Comparison of ENCODE assay signal across 9 mouse cellular contexts in the genomic region with DNA sequence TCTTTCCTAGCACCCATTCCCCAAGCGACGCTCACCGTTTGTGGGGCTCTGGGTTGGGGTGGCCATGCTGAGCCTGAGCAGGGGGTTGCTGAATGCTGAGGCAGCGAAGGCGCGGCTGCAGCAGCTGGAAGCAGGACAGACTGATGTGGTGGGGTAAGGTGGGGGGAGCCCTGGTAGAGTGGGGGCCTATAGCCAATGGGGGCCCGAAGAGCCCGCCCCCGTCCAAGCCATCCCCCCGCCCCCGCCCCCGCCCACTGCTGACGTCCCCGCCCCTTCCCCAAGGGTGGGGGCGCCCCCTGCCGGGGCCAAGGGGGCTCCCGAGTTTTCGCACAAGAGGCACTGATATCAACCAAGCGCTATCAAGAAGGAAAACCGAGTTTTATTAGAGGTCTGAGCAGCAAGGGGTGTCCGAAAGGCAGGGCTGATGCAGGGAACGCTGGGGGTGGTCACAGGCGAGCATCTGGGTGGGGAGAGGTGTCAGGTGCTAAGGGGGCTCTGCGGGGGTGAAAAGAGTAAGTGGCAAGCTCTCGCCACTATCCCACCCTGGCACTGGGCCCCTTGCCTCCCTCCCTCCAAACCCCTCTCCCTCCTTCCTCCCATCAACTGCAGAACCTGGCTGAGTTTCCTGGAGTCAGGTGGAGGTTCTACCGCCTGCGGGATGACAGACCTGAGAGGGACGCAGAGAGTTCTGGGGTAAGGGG. TPM values are rescaled to one million over a fixed set of nuclear protein-coding genes. Genes with fewer than 3 reads are reported as not detected.
A peak's percentile ranks its signal among the peaks of the same experiment; 100 is the strongest.
DNase-seq lines count a peak whose midpoint lies in the region; ATAC-seq lines count a peak whose summit lies in the region.
"Had no signal": no experiment of that assay in that cellular context is flagged by ENCODE, and none has a peak within 500 bp of the region (broad histone marks: within the 10 kb centered on the region; RNA-seq: fewer than 3 reads in every experiment).

A gene (minus strand): TSS at position 147 of the 701 bp plus-strand sequence.

- DNase-seq in frontal cortex, adult 2 months (ENCODE audit: extremely low spot score in 1 of 2, low spot score in 1 of 2) = no peak
- DNase-seq in frontal cortex, postnatal 25 days (ENCODE audit: low spot score in 2 of 2) = no peak
- peak; percentile 50 for DNase-seq in right cerebral cortex, postnatal 14 days
- no peak for DNase-seq in right cerebral cortex, postnatal 36 days (ENCODE audit: low spot score in 2 of 2)
- no peak for DNase-seq in midbrain, embryonic 11.5 days (ENCODE audit: low spot score, missing footprints)
- no peak for DNase-seq in gastrocnemius, postnatal 36 days
- no peak for DNase-seq in spleen, postnatal 14 days (ENCODE audit: low spot score in 2 of 2)

- H3K27ac ChIP-seq in hindbrain, embryonic 16.5 days (ENCODE audit: low read depth, low read length) = peak within 1 kb of the TSS; percentile 68
- H3K27ac ChIP-seq in midbrain, embryonic 11.5 days (ENCODE audit: low read depth, low read length) = no peak within 1 kb of the TSS

- H3K9me3 ChIP-seq in hindbrain, embryonic 16.5 days (ENCODE audit: control insufficient read depth, low read length) = no peaks in the 10 kb centered on the region
- no peaks in the 10 kb centered on the region for H3K9me3 ChIP-seq in midbrain, embryonic 11.5 days (ENCODE audit: control insufficient read depth, low read length)

- peak within 1 kb of the TSS; percentile 52 for H3K4me3 ChIP-seq in hindbrain, embryonic 16.5 days (ENCODE audit: low read length)
- peak within 1 kb of the TSS; percentile 11 for H3K4me3 ChIP-seq in midbrain, embryonic 11.5 days (ENCODE audit: low read depth, low read length)

- peaks cover 19% of the 10 kb centered on the region for H3K27me3 ChIP-seq in hindbrain, embryonic 16.5 days (replicated peaks; ENCODE audit: control insufficient read depth, insufficient read depth, low read length)
- H3K27me3 ChIP-seq in midbrain, embryonic 11.5 days (ENCODE audit: control insufficient read depth, insufficient read depth, low read length) = peaks cover 53% of the 10 kb centered on the region

- peak within 1 kb of the TSS; percentile 71 for H3K9ac ChIP-seq in hindbrain, embryonic 16.5 days (ENCODE audit: low read depth, low read length)
- H3K9ac ChIP-seq in midbrain, embryonic 11.5 days (ENCODE audit: low read length) = no peak within 1 kb of the TSS; the same call in 1 of the 2 replicates

- H3K4me1 ChIP-seq in hindbrain, embryonic 16.5 days (ENCODE audit: control insufficient read depth, insufficient read depth, low read depth, low read length) = peaks cover 33% of the 10 kb centered on the region
- peaks cover 32% of the 10 kb centered on the region for H3K4me1 ChIP-seq in midbrain, embryonic 11.5 days (ENCODE audit: control insufficient read depth, insufficient read depth, low read length)

- ATAC-seq in hindbrain, embryonic 16.5 days = peak; percentile 53
- ATAC-seq in midbrain, embryonic 11.5 days (ENCODE audit: low FRiP score) = no peak

- peak within 1 kb of the TSS; percentile 66 for H3K4me2 ChIP-seq in hindbrain, embryonic 16.5 days (ENCODE audit: low read length)
- peak within 1 kb of the TSS; percentile 36 for H3K4me2 ChIP-seq in midbrain, embryonic 11.5 days

- intact Hi-C loops in gastrocnemius, postnatal 36 days (cut with DNase I) = no loop called here

- 2% methylated on average over 20 of the region's 28 CpGs for WGBS in hindbrain, embryonic 16.5 days
- WGBS in midbrain, embryonic 11.5 days = 1% methylated on average over 26 of the region's 28 CpGs

- no peaks in the 10 kb centered on the region for H3K36me3 ChIP-seq in hindbrain, embryonic 16.5 days (ENCODE audit: control insufficient read depth, insufficient read depth, low read length)
- H3K36me3 ChIP-seq in midbrain, embryonic 11.5 days (ENCODE audit: control insufficient read depth, insufficient read depth, low read length) = no peaks in the 10 kb centered on the region

RNA-seq across cellular contexts. Expression of the gene that starts here (rescaled TPM):
- 188 and 275 TPM in 2 replicates for polyA plus RNA-seq in frontal cortex, adult 2 months (2012; rRNA removed)
- polyA plus RNA-seq in hindbrain, embryonic 16.5 days (2015; fragmentation: Nextera tagmentation; extraction: Ambion mirVana) = 324 and 417 TPM in 2 replicates
- polyA plus RNA-seq in midbrain, embryonic 11.5 days (2014; fragmentation: Nextera tagmentation; extraction: Ambion mirVana) = 5.4 and 6.2 TPM in 2 replicates
- total RNA-seq in gastrocnemius, postnatal 36 days (2021) = 1 to 10 TPM; 1.7 to 1.8 TPM
- polyA plus RNA-seq: C2C12 had no signal

Comparison
In these comparisons a context has a peak if more than half of its experiments do, and no peak if none do; other contexts are left out.
1. RNA of the gene that starts here (polyA plus RNA-seq): 324 to 417 TPM in hindbrain, embryonic 16.5 days and 188 to 275 TPM in frontal cortex, adult 2 months; 5.4 to 6.2 TPM in midbrain, embryonic 11.5 days; every median in the first group is over 10 times any median in the second.